Mouse (Mus musculus) E14TG2a.4 (cell line): ENCODE results near the gene Celf2.

ENCODE experiments used
- CTCF ChIP-seq: conservative IDR thresholded peaks from 2 replicates; pipeline ENCODE4 v1.5.1; 2014; ENCODE audit warnings: low read length
- POU5F1 ChIP-seq: IDR thresholded peaks from 2 replicates; pipeline ENCODE4 v1.6.1; 2014; ENCODE audit warnings: low read length, borderline replicate concordance

GRCm38 (mm10) chr2:6523261-6523923 lies 986.0 kb downstream of the Celf2 start:
- no peak for TF ChIP-seq CTCF
- TF ChIP-seq POU5F1, result no peak
